Mouse (Mus musculus): ENCODE results near the gene Guf1.

Gene Guf1

DNA sequence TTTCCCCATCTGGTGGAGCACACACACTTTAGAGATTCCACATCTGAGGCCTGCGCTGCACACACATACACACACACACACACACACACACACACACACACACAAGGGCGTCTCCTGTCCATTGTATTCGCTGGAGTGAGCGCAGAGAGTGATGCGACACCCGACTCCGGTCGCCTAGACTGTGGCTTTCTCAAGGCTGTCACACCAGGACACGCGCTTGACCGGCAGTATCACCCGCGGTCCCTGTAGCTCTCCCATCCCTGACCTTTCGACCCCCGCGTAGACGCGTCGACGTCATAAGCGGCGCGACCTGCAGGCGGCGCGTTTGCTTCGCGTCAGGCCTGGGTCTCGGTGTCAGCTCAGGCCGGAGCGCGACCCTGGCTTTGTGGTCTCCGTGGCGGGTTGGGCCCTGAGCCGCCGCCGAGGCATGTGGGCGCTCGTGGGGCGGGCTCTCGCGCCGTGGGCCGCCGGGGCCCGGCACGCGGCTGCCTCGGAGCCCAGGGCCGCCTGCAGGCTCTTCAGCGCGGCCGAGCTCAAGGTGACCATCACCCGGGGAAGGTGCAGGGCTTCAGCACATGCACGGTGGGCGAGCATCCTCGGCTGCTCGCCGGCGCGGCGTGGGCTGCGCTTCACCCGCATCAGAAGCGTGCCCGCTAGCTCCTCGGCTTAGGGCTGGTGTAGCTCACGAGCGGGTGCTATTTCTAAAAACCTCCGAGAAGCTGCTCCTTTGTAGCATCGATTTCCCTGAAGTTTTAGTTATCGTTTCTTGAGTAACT, at the start of gene Guf1:
Gene Guf1 (plus strand): TSS at position 296 of the 776 bp plus-strand sequence.
- peak; percentile 96 for DNase-seq

DNA sequence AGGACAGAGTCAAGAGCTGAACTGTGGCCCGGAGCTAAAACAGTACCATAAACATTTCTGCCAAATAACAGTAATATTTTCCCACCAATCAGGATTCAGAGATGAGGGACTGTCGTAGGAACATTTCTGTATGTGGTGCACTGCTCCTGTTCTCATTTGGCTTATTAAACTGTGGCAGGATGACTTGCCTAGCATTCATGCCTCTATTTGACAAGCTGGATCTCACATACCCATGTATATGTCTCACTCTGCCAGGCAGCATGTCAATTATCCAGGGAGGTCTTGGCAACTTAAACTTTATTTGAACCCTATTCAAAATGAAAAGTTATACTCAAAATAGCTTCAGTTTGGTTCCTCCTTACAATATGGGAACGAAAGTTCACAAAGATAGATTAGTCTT, 49.7 kb upstream of the Guf1 start:
- DNase-seq: no peak

DNA sequence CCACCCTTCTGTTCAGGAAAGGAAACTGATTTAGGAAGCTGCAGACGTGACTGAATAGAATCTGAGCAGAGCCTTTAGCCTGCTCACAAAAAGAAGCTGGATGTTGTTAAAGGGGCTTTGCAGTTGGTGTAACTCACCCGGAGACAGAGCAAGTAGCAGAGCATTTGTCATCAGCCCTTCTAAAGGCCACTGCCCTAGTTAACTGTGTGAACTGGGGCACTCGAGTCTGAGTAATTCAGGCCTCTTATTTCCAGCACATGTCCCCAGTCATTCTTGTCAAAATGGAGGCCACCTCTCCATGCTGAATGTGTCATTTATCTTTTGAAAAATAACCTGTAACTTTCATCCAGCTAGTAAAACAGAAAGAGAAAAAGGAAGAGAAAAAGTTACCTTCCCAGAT, 45.1 kb upstream of the Guf1 start:
- DNase-seq: no peak

DNA sequence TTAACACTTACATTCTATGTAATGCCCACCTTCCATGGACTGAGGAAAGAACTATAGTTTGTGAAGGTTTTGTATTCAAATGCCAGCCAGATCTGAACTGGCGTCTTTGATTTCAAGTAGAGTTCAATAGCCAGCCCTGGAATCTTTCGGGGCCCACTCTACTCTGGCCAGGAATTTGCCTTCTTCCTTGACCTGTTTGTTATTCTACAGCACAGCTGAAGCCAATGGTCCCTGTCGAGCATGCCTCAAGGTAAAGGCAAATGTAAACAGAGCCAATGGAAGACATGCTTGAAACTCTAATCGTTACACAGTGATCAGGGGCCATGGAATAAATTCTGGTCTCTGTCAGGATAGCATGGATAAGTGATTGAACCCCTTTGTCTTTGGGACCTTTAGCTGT, 44.5 kb upstream of the Guf1 start:
- no peak for DNase-seq

DNA sequence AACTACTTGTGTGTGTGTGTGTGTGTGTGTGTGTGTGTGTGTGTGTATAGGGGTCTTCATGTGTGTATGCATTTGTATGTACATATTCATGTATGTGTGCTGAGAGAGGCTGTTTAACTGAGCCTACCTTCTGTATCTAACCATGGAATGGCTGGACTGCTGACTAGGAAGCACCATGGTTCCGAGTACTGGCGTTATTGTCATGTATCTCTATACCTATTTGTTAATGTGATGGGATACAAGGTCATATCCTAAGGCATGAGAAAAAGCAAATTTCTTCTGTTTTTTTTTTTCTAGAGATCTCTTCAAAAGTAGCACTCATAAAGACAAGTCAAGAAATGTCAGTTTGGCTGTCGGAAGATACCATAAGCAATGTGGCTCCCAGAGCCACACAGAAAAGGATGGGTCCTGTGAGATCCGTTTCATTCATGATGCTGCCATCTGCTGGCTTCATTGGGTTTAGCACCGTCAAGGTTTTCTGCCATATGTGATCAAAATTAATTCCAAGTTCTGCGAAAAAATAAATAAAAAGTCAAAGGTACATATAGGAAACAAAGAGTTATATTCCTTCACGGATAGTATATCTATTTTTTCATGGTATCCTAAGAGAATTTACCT, 36.0 kb upstream of the Guf1 start:
- DNase-seq: peak; percentile 49

DNA sequence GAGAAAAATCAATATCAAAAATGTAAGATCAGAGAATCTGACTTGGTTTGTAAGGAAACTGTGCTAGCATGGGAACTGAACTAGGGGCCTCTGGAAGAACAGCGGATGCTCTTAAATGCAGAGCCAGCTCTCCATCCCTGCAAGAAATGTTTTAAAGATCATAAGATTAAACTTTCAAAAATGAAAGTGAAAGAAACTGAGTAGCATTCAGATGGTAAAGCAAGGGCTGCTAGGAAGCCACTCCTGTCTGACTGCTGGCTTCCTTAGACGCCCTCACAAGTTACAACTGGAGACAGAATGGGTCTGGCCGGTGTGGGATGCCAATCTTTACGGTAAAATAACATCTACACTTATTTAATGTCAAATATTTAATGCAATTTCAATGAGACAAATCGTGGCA, 34.7 kb upstream of the Guf1 start:
- no peak for DNase-seq

DNA sequence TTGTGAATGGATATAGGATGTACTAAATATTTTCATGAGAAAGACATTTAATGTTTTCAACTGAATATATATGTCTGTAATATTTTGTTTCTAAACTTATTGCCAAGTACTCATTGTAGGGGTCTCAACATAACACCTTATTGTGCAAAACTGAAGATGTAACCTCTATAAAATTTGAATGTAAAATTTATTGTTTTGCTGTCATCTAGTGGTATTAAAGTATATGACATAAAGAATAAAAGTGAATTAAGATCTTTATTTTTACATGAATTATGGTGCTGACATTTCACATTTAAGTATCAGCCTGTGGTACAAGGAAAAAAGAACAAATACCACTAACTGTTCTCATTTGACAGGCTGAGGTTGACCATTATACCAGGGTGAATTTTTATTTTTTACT, 32.8 kb upstream of the Guf1 start:
- DNase-seq: no peak

DNA sequence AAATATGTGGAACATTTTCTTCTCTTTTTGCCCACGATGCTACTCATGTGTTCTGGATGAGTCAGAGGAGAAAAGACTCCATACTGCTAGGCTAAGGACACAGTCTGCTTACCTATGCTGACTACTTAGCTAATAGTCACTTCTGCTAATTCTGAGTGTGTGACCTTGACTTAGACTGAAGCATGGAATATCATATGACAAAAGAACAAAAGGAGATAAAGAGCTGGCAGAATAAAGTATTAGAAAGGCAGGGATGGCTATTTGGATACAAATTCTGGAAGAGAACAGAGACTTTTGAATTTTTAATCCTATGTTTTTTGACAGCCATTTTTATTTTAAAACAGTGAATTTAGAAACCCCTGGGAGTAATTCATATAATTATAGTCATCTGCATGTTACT, 15.0 kb upstream of the Guf1 start:
- no peak for DNase-seq

DNA sequence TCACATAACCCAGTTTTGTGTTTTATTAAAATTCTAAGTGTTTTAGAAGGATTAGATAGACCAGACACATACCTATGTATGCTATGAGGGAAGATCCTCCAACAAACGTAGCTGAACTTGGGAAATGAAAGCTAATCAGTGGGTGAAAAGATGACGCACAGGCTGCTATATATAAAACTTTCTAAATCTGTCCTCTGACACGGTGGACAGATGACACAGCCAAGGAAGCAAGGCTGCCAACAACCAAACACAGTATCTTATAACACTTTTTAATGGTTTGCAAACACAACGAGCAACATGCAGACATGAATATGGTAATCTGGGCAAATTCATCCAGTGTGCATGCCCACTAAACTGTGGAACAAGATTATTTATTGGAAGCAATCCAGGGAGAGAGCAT, 14.2 kb upstream of the Guf1 start, which contains the start of gene Yipf7:
Gene Yipf7 (minus strand): TSS at position 160 of the 400 bp plus-strand sequence.
- DNase-seq: no peak

DNA sequence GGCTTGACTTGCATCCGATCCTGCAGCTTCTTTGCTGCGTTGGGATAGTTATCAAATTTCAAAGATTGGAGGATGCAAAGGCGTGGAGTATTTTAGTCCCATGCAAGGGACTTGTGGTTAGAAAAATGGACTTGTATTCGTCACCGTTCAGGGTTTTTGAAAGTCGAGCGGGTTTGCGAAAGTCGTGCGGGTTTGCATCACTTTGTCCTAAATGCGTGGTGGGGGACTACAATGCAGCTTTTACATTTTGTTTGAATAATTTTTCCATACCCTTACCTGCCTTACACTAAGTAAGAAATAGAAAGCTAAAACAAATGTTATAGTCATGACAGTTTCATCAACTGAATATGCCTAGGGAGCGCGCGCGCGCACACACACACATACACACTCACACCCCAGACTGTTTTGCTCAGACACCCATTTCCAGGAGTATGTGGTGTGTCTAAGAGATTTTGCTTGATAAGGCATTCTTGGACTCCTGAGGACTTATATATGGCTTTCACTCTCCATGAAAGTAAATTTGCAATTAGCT, 747 bp downstream of the Guf1 start:
- no peak for DNase-seq

DNA sequence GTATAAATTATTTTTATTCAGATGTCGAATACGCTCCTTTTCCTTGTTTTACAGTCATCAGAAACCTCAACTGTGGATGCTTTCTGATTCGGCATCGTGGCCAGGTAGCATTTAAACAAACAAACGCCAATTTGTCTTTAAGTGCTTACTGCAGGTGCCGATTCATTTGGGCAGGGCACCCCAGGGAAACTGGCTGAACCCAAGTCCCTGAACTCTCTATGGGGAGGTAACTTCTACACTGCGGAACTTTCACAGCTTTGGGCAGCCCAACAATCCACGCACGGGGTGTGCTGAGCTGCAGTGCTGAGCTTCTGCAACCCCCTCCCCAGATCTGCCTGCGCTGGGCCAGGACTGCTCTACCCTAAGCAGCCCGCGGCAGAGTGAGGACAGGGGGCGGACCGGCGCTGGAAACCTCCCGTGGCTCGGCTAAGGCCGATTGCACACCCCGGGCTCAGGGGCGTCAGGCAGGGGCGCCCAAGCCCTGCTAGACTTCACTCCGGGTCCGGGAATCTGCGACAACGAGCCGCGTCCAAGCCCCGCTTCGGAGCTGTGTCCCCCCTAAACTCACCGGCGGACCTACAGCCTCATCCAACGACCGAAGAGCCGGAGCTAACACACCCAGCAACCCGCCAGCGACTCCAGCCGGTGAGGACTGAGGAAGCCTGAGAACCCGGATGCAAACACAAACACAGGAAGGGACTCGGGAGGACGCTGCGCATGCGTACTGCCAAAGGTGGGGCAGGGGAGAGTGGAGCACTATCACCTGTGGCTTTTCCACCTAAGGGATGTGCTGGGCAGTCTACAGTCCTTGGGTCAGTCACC, 35.1 kb downstream of the Guf1 start, which contains the start of gene Gnpda2:
Gene Gnpda2 (minus strand): TSS at position 701 of the 822 bp plus-strand sequence.
- peak; percentile 91 for DNase-seq

DNA sequence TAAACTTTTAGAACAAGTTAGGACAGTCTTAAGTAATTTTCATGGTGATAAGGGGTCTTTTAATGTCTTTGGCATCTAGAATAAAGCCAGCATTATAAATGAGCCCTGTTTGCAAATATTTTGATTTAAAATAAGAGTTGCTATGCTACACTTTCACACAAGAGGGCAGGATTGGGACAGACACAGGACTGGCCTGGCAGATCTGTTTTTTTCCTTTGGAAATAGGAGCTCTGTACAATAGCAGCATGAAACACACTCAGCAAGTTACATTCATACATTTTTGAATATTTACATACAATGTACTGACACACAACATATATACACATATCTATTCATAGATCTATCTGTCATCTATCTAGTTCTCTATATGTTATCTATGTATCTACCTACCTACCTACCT, 44.3 kb downstream of the Guf1 start:
- DNase-seq: peak; percentile 3

DNA sequence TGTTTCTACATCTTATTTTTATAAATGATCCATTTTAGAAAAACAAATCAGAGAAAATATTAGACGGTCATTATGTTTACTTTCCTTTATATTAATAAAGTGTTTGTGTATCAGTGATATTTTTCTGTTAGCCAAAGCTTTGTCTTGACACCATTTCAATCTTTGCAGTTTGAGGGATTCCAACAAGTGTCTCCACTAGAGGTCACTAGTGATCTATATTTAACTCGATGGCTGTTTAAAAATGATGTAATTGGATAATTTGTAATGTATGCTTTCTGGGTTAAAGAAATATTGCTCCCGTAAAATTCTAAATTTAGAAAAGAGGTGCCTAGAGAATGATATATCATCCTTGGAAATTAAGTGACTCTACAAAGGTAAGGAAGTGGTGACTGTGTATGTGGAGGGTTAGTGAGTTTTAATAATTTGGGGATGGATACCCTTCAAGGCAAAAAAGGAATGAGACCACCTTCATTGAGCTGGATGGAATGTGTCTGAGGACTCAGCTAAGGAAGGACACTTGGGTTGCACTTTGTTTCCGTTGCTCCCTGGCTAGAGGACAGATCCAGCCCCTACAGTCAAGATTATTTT, 56.6 kb downstream of the Guf1 start:
- DNase-seq: peak; percentile 8

DNA sequence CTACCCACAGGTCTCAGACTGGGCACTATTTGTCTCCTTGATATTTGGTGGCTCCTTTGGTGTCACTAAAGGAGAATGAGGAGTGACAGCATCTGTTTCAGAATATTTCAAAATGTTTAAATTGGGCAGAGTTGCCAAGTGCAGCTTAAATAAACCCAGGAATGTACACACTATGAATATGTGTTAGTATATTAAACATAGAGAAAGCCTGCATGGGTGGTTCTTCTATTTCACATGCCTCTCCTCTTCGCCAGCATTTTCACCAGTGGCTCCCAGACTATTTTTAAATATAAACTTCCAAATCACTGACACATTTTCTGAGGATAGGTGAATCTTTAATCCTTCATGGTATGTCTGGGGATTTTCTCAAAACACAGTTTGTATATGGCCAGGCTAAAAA, 64.2 kb downstream of the Guf1 start:
- no peak for DNase-seq

Measured in lung, postnatal 10 days (tissue).